Mouse (Mus musculus) heart, adult 2 months (tissue): ENCODE measurements at regions not wholly inside any gene's neighbourhood (a gene's known extent, or its start where the extent isn't known, plus 50 kb on each side); places are given as distances from the start of the nearest gene placed in this dataset.

ENCODE experiments used
- DNase-seq, 2 experiments: peaks; one replicate each; pipeline ENCODE4 v3.0.0; 2021
- H3K27ac ChIP-seq: fragments of 200-600 bp; 2 replicates; pipeline ENCODE4 v1.8.1; 2022
- H3K27me3 ChIP-seq: fragments of 200-500 bp; 2 replicates; pipeline ENCODE4 v1.6.1; 2012; ENCODE audit warnings: mild to moderate bottlenecking, low read length, inconsistent platforms, mixed read lengths; ENCODE audit not compliant: control insufficient read depth, insufficient read depth
- H3K36me3 ChIP-seq: fragments of 200-500 bp; 2 replicates; pipeline ENCODE4 v1.6.1; 2012; ENCODE audit warnings: low read length, inconsistent platforms; ENCODE audit not compliant: control insufficient read depth, insufficient read depth
- H3K4me1 ChIP-seq: fragments of 200-500 bp; 2 replicates; pipeline ENCODE4 v1.6.1; 2011; ENCODE audit warnings: low read length; ENCODE audit not compliant: control insufficient read depth, insufficient read depth
- H3K4me3 ChIP-seq: fragments of 200-600 bp; 2 replicates; pipeline ENCODE4 v1.8.1; 2022
- H3K79me2 ChIP-seq: fragments of 200-500 bp; replicated peaks from 2 replicates; pipeline ENCODE4 v1.6.1; 2012; ENCODE audit warnings: mild to moderate bottlenecking, inconsistent platforms, low read length, moderate library complexity, mixed read lengths; ENCODE audit not compliant: control insufficient read depth, insufficient read depth
- H3K9ac ChIP-seq: fragments of 200-500 bp; 2 replicates; pipeline ENCODE4 v1.6.1; 2012; ENCODE audit warnings: low read depth, mild to moderate bottlenecking, control low read depth, inconsistent platforms, low read length, mixed read lengths
- CTCF ChIP-seq: fragments of 200-600 bp; IDR thresholded peaks from 2 replicates; pipeline ENCODE4 v1.8.1; 2022; ENCODE audit warnings: antibody characterized with exemption, mild to moderate bottlenecking, moderate library complexity
- EP300 ChIP-seq: fragments of 200-500 bp; IDR thresholded peaks from 2 replicates; pipeline ENCODE4 v1.6.1; 2011; ENCODE audit warnings: low read depth, low read length, control low read depth; ENCODE audit not compliant: insufficient read depth
- POLR2A ChIP-seq: fragments of 200-500 bp; IDR thresholded peaks from 2 replicates; pipeline ENCODE4 v1.6.1; 2011; ENCODE audit warnings: mild to moderate bottlenecking, low read depth, low read length, control low read depth; ENCODE audit not compliant: insufficient read depth
- WGBS: fragments of 180-500 bp; shearing (Covaris S2); methylation state at CpG from one replicate; pipeline ENCODE4 v1.1.7; 2018; 5-methylcytosine and 5-hydroxymethylcytosine counted together
- intact Hi-C: fragments of 180-260 bp; cut with DNase I; formaldehyde crosslinking; loops from one replicate; pipeline ENCODE4 v1.15.1; 2025

- 85% methylated on average over 8 of the region's 8 CpGs for WGBS
- Histone ChIP-seq H3K27me3 (no peaks in the 10 kb centered on the region), H3K4me1 (peaks cover 31% of the 10 kb centered on the region), H3K9ac (no peak overlapping the region), H3K27ac (no peak overlapping the region), H3K36me3 (0 out of 2 replicates have a peak, but pooled peaks cover 2% of the 10 kb centered on the region), H3K4me3 (no peak overlapping the region), H3K79me2 (no peaks in the 10 kb centered on the region)
- DNase-seq: no peak
- intact Hi-C loops: no loop called here
- TF ChIP-seq CTCF (no peak), POLR2A (no peak)
These were observed 54.4 kb upstream of the Csrp1 start for GRCm38 (mm10) chr1:135665484-135665883.

- WGBS: 80% methylated on average over 3 of the region's 3 CpGs
- Histone ChIP-seq H3K9ac (no peak overlapping the region), H3K79me2 (no peaks in the 10 kb centered on the region), H3K27me3 (no peaks in the 10 kb centered on the region), H3K4me3 (no peak overlapping the region), H3K36me3 (no peaks in the 10 kb centered on the region), H3K4me1 (peaks cover 35% of the 10 kb centered on the region), H3K27ac (no peak overlapping the region; the same call in 1 of the 2 replicates)
- DNase-seq: peak; percentile 59 to 64
- TF ChIP-seq CTCF (no peak), EP300 (0 out of 2 replicates have a peak, but pooled peaks have one; percentile 17)
- intact Hi-C loops: no loop called here
These were observed 51.5 kb upstream of the Csrp1 start for GRCm38 (mm10) chr1:135668331-135668730.

- Histone ChIP-seq H3K27me3 (no peaks in the 10 kb centered on the region), H3K36me3 (no peaks in the 10 kb centered on the region), H3K27ac (no peak overlapping the region), H3K4me3 (no peak overlapping the region), H3K79me2 (no peaks in the 10 kb centered on the region), H3K9ac (no peak overlapping the region), H3K4me1 (peaks cover 35% of the 10 kb centered on the region)
- no peak for TF ChIP-seq CTCF
- TF ChIP-seq EP300: no peak
- TF ChIP-seq POLR2A: no peak
- DNase-seq: no peak
- 61% methylated on average over 7 of the region's 7 CpGs for WGBS
- intact Hi-C loops: no loop called here
These were observed 50.9 kb upstream of the Csrp1 start for GRCm38 (mm10) chr1:135668951-135669350.

- Histone ChIP-seq H3K27ac (peak overlapping the region; percentile 73), H3K9ac (no peak overlapping the region), H3K4me3 (peak overlapping the region; percentile 13; the same call in 1 of the 2 replicates), H3K4me1 (peaks cover 36% of the 10 kb centered on the region), H3K79me2 (no peaks in the 10 kb centered on the region), H3K36me3 (no peaks in the 10 kb centered on the region), H3K27me3 (no peaks in the 10 kb centered on the region)
- peak; percentile 72 to 81 for DNase-seq
- TF ChIP-seq POLR2A (no peak), EP300 (0 out of 2 replicates have a peak, but pooled peaks have one; percentile 47), CTCF (no peak)
- 12% methylated on average over 7 of the region's 7 CpGs for WGBS
- intact Hi-C loops: loop anchor here (1.0 to 2.0 kb wide), 4 partner anchors 29 to 209 kb away; no protein-coding TSS in a partner anchor
These were observed 50.1 kb upstream of the Csrp1 start for GRCm38 (mm10) chr1:135669803-135670202.
